Mouse (Mus musculus) heart, embryonic 12.5 days (tissue): Measurements from ENCODE around the gene Gtf2b. TPM values are rescaled to one million over a fixed set of nuclear protein-coding genes. Genes with fewer than 3 reads are reported as not detected.

ENCODE experiments used
- ATAC-seq: fragments of 200-750 bp; cut with Nextera tagmentation; 2 replicates; pipeline ENCODE4 v1.8.0; 2017; ENCODE audit warnings: moderate TSS enrichment, moderate library complexity; ENCODE audit not compliant: insufficient number of reproducible peaks, low FRiP score
- H3K27ac ChIP-seq: fragments of 300-500 bp; sonication (generic); 2 replicates; pipeline ENCODE4 v1.5.1; 2016; ENCODE audit warnings: mild to moderate bottlenecking, moderate library complexity; ENCODE audit not compliant: poor library complexity, severe bottlenecking
- H3K27me3 ChIP-seq: fragments of 300-500 bp; sonication (generic); replicated peaks from 2 replicates; pipeline ENCODE4 v1.6.1; 2016; ENCODE audit warnings: mild to moderate bottlenecking, moderate library complexity
- H3K36me3 ChIP-seq: fragments of 300-500 bp; sonication (generic); 2 replicates; pipeline ENCODE4 v1.6.1; 2016; ENCODE audit warnings: mild to moderate bottlenecking, moderate library complexity
- H3K4me1 ChIP-seq: fragments of 300-500 bp; sonication (generic); replicated peaks from 2 replicates; pipeline ENCODE4 v1.6.1; 2016; ENCODE audit warnings: mild to moderate bottlenecking
- H3K4me2 ChIP-seq: fragments of 300-500 bp; sonication (generic); 2 replicates; pipeline ENCODE4 v1.6.1; 2016; ENCODE audit warnings: mild to moderate bottlenecking, moderate library complexity
- H3K4me3 ChIP-seq: fragments of 300-500 bp; sonication (generic); 2 replicates; pipeline ENCODE4 v1.5.1; 2016; ENCODE audit warnings: mild to moderate bottlenecking
- H3K9ac ChIP-seq: fragments of 300-500 bp; sonication (generic); 2 replicates; pipeline ENCODE4 v1.6.1; 2016; ENCODE audit warnings: mild to moderate bottlenecking, moderate library complexity
- H3K9me3 ChIP-seq: fragments of 300-500 bp; sonication (generic); replicated peaks from 2 replicates; pipeline ENCODE4 v1.6.1; 2016; ENCODE audit warnings: mild to moderate bottlenecking, moderate library complexity
- WGBS: fragments of 180-500 bp; shearing (Covaris S2); methylation state at CpG from one replicate; pipeline ENCODE4 v1.1.7; 2016; 5-methylcytosine and 5-hydroxymethylcytosine counted together
- polyA plus RNA-seq: library from polyadenylated mRNA; unstranded; fragments of >200 nt; fragmentation: Nextera tagmentation; extraction: Ambion mirVana; gene quantifications from 2 replicates; pipeline ENCODE4 v1.2.1, GENCODE M21; 2016

Gtf2b gene
- polyA plus RNA-seq, 1 experiment from 2014 or later: 58.4 TPM

DNA sequence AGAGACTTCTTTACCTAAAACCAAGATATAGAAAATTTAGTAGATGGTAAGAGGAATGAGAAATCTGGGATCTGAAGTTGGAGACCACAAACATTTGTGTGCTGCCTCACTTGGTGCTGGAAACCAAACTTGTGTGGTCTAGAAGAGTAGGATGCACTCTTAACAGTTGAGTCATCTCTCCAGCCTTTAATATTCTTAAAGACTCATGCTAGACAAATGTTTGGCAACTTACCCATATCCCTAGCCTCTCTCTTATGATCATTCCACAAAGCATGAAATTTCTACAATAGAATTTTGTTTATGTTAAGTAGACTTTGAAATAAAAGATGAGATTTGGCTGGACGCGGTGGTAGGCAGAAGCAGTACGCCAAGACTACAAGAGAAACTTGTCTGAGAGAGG lies 52.7 kb downstream of the Gtf2b start:
- Histone ChIP-seq H3K9ac (no peak overlapping the region), H3K27ac (no peak overlapping the region), H3K9me3 (no peaks in the 10 kb centered on the region), H3K4me1 (no peaks in the 10 kb centered on the region), H3K4me2 (no peak overlapping the region), H3K27me3 (no peaks in the 10 kb centered on the region), H3K4me3 (no peak overlapping the region), H3K36me3 (peaks cover 28% of the 10 kb centered on the region)
- ATAC-seq: no peak
- 98% methylated on average over 3 of the region's 3 CpGs for WGBS

DNA sequence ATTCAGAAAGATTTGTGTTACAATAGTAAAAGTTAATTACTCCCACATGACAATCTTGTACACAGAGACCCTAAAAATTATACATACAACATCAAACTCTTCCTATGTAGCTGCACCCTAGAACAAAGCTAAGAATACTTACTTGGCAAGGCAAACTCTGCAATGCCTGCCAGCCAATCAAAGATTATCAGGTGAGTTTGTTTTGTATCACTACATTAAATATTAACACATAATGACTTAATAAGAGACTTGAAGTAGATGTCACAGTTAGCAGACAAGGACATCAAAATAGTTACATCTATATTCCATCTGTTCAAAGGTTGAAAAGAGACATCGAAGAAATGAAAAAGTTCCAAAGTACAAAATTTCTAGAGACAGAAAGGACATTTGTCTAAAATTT lies 58.8 kb downstream of the Gtf2b start:
- Histone ChIP-seq H3K4me3 (no peak overlapping the region), H3K9me3 (no peaks in the 10 kb centered on the region), H3K27ac (no peak overlapping the region), H3K9ac (no peak overlapping the region), H3K4me2 (no peak overlapping the region), H3K27me3 (no peaks in the 10 kb centered on the region), H3K4me1 (no peaks in the 10 kb centered on the region), H3K36me3 (peaks cover 42% of the 10 kb centered on the region)
- ATAC-seq: no peak
- WGBS: 98% methylated on average over 1 of the region's 1 CpGs

DNA sequence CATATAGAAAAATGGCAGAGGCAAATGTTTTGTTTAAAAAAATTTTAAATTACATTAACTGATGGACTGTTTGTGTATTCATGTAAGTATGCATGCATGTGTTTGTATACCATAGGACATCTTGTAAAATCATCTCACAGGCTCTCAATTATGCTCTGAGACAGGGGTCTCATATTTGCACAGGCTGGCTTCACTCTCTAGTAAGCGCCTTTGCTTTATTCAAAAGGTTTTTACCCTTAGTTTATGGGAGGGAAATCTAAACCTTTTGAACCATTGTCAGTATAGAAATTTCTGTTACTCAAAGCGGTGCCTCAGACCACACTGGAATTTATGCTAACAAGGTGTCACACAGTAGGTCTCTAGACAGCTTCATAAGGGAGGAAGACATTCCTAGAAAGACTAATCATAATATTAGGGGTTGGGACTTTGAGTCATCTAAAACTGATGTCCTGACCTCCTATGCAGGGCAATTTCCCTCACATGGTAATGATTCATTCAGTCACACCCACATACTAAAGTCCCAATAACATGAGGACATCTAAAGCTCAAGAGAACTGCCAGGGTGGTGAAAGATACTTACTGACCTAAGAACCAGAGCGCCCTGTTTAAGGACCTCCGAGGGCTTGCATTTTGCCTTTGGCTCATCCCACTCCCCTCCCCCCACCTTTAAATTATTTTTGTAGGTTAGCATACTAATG lies 61.8 kb downstream of the Gtf2b start:
- WGBS: 86% methylated on average over 4 of the region's 4 CpGs
- Histone ChIP-seq H3K9ac (no peak overlapping the region), H3K4me2 (no peak overlapping the region), H3K9me3 (no peaks in the 10 kb centered on the region), H3K27ac (no peak overlapping the region), H3K27me3 (no peaks in the 10 kb centered on the region), H3K4me3 (no peak overlapping the region), H3K36me3 (peaks cover 42% of the 10 kb centered on the region), H3K4me1 (no peaks in the 10 kb centered on the region)
- no peak for ATAC-seq

DNA sequence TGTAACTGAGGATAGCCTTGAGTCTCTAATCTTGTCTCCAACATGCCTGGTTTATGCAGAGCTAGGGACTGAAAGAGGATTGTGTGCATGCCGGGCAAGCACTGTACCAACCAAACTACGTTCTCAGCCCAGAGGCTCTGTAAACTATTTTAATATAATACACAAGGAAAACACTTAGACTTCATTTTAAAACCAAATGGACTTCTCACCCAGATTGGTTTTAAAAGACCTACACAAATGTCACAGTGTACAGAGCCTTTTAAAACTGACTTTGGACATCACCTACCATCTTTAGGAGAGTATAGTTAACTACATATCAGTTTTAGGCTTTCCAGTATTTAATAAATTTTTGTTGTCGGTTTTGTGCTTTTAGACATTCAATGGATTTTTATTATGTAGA lies 68.1 kb downstream of the Gtf2b start:
- no peak overlapping the region for H3K27ac ChIP-seq
- WGBS: 85% methylated on average over 3 of the region's 3 CpGs
- 0 out of 2 replicates have a peak, but pooled peaks cover 5% of the 10 kb centered on the region for H3K4me1 ChIP-seq
- no peak overlapping the region for H3K4me3 ChIP-seq
- no peaks in the 10 kb centered on the region for H3K27me3 ChIP-seq
- H3K9me3 ChIP-seq: no peaks in the 10 kb centered on the region
- no peak overlapping the region for H3K9ac ChIP-seq
- peaks cover 24% of the 10 kb centered on the region for H3K36me3 ChIP-seq
- H3K4me2 ChIP-seq: no peak overlapping the region
- no peak for ATAC-seq

Other genes starting within 250 kb of the Gtf2b start
- 1.4 and 1.8 TPM in 2 replicates for gene Gbp7, start 234.7 kb upstream of the Gtf2b start, polyA plus RNA-seq
- 1.4 and 1.7 TPM in 2 replicates for gene Gbp3, start 205.0 kb upstream of the Gtf2b start, polyA plus RNA-seq
- not detected in 2 replicates for gene Gbp2b, start 170.2 kb upstream of the Gtf2b start, polyA plus RNA-seq
- 0.67 and 1.0 TPM in 2 replicates for gene Gbp2, start 144.4 kb upstream of the Gtf2b start, polyA plus RNA-seq
- gene Kyat3, start 64.0 kb upstream of the Gtf2b start, polyA plus RNA-seq: 8.9 and 10.4 TPM in 2 replicates
- 53.1 and 55.7 TPM in 2 replicates for gene Pkn2, start 117.0 kb downstream of the Gtf2b start, polyA plus RNA-seq